Mouse (Mus musculus) spleen, adult 2 months (tissue): Measurements from ENCODE around the gene Agpat2. TPM values are rescaled to one million over a fixed set of nuclear protein-coding genes. Genes with fewer than 3 reads are reported as not detected.

Source experiments
- DNase-seq, 2 experiments: peaks; one replicate each; pipeline versions ENCODE4 v3.0.0 to v3.0.0-alpha.2; 2012 to 2021; ENCODE audit warnings: low spot score in 2 of 2, low read depth in 1 of 2
- H3K27ac ChIP-seq: fragments of 200-500 bp; 2 replicates; pipeline ENCODE4 v1.5.1; 2012; ENCODE audit warnings: low read length, inconsistent platforms; ENCODE audit not compliant: insufficient read depth
- H3K27me3 ChIP-seq: fragments of 200-500 bp; 2 replicates; pipeline ENCODE4 v1.6.1; 2012; ENCODE audit warnings: mild to moderate bottlenecking, moderate library complexity, low read length, inconsistent platforms; ENCODE audit not compliant: control insufficient read depth, insufficient read depth
- H3K36me3 ChIP-seq: fragments of 200-500 bp; 2 replicates; pipeline ENCODE4 v1.6.1; 2012; ENCODE audit warnings: mild to moderate bottlenecking, low read length, inconsistent platforms; ENCODE audit not compliant: control insufficient read depth, insufficient read depth
- H3K4me1 ChIP-seq: fragments of 200-500 bp; 2 replicates; pipeline ENCODE4 v1.6.1; 2011; ENCODE audit warnings: inconsistent platforms; ENCODE audit not compliant: control insufficient read depth, insufficient read depth, insufficient read length
- H3K4me3 ChIP-seq: fragments of 200-500 bp; 2 replicates; pipeline ENCODE4 v1.5.1; 2011; ENCODE audit warnings: mild to moderate bottlenecking, inconsistent platforms; ENCODE audit not compliant: insufficient read depth, insufficient read length; ENCODE audit errors: extremely low read depth
- CTCF ChIP-seq: fragments of 200-500 bp; IDR thresholded peaks from 2 replicates; pipeline ENCODE4 v1.5.1; 2011; ENCODE audit warnings: mild to moderate bottlenecking, inconsistent platforms; ENCODE audit not compliant: insufficient read depth, insufficient read length, insufficient replicate concordance; ENCODE audit errors: extremely low read depth
- POLR2A ChIP-seq: fragments of 200-500 bp; IDR thresholded peaks from 2 replicates; pipeline ENCODE4 v1.6.1; 2011; ENCODE audit warnings: low read depth, low read length, inconsistent platforms
- WGBS: fragments of 180-500 bp; shearing (Covaris S2); methylation state at CpG from one replicate; pipeline ENCODE4 v1.1.7; 2018; 5-methylcytosine and 5-hydroxymethylcytosine counted together
- polyA plus RNA-seq: library from polyadenylated mRNA; depleted of rRNA; stranded (reverse); fragments of >200 nt; gene quantifications from 2 replicates; pipeline ENCODE4 v1.2.3, GENCODE M21; 2012

The Agpat2 gene
- polyA plus RNA-seq, 1 experiment = 22.7 TPM

DNA sequence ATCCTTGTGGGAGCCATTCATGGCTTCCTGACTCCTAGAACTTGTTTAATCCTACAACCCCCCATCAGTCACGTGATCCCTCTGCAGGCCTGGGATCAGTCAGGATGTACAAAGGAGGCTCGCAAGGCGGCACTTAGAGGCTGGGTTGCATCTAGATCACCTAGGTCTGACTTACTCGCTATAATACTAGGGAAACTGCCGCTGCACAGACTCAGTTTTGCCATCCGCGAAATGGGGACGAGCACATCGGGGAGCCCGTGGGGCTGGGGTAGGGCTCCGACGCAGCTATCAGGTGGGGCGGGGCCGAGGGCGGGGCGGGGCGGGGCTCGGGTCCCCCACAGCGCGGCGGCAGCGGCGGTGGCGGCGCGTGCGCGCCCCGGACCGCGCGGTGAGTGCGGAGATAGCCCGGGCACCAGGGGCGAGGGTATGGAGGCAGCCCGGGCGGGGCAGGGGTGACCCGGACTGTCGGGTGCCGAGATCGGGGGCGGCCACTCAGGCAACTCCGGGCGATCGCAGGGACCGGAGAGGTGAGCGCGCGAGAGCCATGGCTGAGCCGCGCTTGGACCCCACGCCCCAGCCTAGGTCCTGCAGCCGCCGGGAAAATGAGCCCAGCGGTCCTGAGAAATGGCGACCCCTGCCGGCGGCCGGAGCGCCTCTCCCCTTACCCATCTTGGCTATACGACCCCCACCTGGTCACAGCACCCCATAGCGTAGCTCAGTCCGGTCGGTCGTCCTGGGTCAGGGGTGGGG lies 17.7 kb downstream of the Agpat2 start, which contains the start of gene Gm20532:
Gene Gm20532, plus strand, starts transcription at position 346 of the 750 bp plus-strand sequence.
- Histone ChIP-seq H3K4me3 (peak within 1 kb of the TSS; percentile 57), H3K27ac (no peak within 1 kb of the TSS; the same call in 1 of the 2 replicates), H3K27me3 (no peaks in the 10 kb centered on the region), H3K4me1 (peaks cover 3% of the 10 kb centered on the region; the same call in 1 of the 2 replicates), H3K36me3 (no peaks in the 10 kb centered on the region)
- TF ChIP-seq POLR2A (no peak), CTCF (peak; percentile 33; the same call in 1 of the 2 replicates)
- 2% methylated on average over 64 of the region's 65 CpGs for WGBS
- DNase-seq = peak in 1 of 2 experiments; percentile 56

DNA sequence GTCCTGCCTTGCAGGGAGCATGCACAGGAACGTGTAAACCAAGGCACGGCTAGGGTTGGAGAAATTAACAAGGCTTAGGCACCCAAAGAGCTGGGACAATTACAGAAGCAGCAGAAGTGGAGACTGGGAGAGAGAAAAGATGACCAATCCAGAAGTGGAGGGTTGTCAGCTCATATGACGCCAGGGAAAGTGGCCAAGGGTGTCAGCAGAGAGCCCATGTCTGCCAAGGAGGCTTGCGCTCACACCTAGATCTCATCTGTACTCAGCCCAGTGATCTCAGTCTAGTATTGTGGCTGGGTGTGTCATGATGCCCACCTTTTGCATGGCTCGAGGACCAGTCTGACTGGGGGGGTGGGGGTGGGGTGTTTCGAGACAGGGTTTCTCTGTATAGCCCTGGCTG lies 18.5 kb downstream of the Agpat2 start:
- no peak overlapping the region for H3K27ac ChIP-seq
- TF ChIP-seq POLR2A = no peak
- TF ChIP-seq CTCF = no peak
- peak overlapping the region; percentile 33; the same call in 1 of the 2 replicates for H3K4me3 ChIP-seq
- DNase-seq = no peak
- no peaks in the 10 kb centered on the region for H3K36me3 ChIP-seq
- H3K27me3 ChIP-seq = no peaks in the 10 kb centered on the region
- whole genome bisulfite sequencing = 51% methylated on average over 6 of the region's 6 CpGs
- H3K4me1 ChIP-seq = peaks cover 3% of the 10 kb centered on the region; the same call in 1 of the 2 replicates

GRCm38 (mm10) chr2:26583640-26584039 lies 20.6 kb downstream of the Agpat2 start:
- Histone ChIP-seq H3K4me1 (peaks cover 3% of the 10 kb centered on the region; the same call in 1 of the 2 replicates), H3K27ac (peak overlapping the region; percentile 36; the same call in 1 of the 2 replicates), H3K4me3 (peak overlapping the region; percentile 34; the same call in 1 of the 2 replicates), H3K27me3 (no peaks in the 10 kb centered on the region), H3K36me3 (no peaks in the 10 kb centered on the region)
- 45% methylated on average over 11 of the region's 11 CpGs for whole genome bisulfite sequencing
- TF ChIP-seq CTCF (no peak), POLR2A (peak; percentile 32)
- no peak for DNase-seq

DNA sequence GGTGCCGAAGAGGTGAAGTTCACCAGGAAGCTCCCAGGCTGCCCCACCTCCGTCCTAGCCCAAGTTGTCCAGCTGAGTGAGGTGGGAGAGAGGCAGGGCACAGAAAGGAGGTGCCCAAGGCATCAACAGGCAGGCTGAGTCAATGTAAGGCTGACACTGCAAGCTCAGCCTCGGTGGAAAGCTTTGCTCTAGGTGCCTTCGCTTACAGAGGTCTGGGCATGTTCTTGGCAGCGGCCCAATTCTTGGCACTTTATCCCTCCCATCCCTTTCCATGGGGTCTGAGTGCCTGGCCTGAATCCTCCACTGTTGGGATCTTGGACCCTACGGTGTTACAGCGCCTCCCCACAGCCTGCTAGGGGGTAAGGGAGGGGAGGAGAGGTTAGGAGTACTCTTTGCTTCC lies 21.5 kb downstream of the Agpat2 start:
- WGBS = 56% methylated on average over 7 of the region's 7 CpGs
- TF ChIP-seq CTCF (no peak), POLR2A (no peak)
- no peak overlapping the region for H3K4me3 ChIP-seq
- no peaks in the 10 kb centered on the region for H3K36me3 ChIP-seq
- H3K27me3 ChIP-seq = no peaks in the 10 kb centered on the region
- no peak overlapping the region for H3K27ac ChIP-seq
- H3K4me1 ChIP-seq = peaks cover 3% of the 10 kb centered on the region; the same call in 1 of the 2 replicates
- DNase-seq = no peak

- no peak overlapping the region for H3K27ac ChIP-seq
- WGBS = 46% methylated on average over 2 of the region's 2 CpGs
These were observed 22.0 kb downstream of the Agpat2 start for GRCm38 (mm10) chr2:26582203-26582602.

GRCm38 (mm10) chr2:26580751-26581150 lies 23.5 kb downstream of the Agpat2 start:
- no peak for TF ChIP-seq CTCF
- WGBS = 34% methylated on average over 5 of the region's 5 CpGs
- H3K27ac ChIP-seq = peak overlapping the region; percentile 46
- no peak overlapping the region for H3K4me3 ChIP-seq
- no peak for DNase-seq
- no peaks in the 10 kb centered on the region; the same call in 1 of the 2 replicates for H3K4me1 ChIP-seq
- H3K36me3 ChIP-seq = no peaks in the 10 kb centered on the region
- no peaks in the 10 kb centered on the region for H3K27me3 ChIP-seq

More at GRCm38 (mm10) chr2:26582203-26582602, 22.0 kb downstream of the Agpat2 start:
- Histone ChIP-seq H3K27me3 (no peaks in the 10 kb centered on the region), H3K36me3 (no peaks in the 10 kb centered on the region), H3K4me3 (no peak overlapping the region), H3K4me1 (peaks cover 3% of the 10 kb centered on the region; the same call in 1 of the 2 replicates)
- TF ChIP-seq POLR2A = no peak
- no peak for TF ChIP-seq CTCF
- DNase-seq = no peak

DNA sequence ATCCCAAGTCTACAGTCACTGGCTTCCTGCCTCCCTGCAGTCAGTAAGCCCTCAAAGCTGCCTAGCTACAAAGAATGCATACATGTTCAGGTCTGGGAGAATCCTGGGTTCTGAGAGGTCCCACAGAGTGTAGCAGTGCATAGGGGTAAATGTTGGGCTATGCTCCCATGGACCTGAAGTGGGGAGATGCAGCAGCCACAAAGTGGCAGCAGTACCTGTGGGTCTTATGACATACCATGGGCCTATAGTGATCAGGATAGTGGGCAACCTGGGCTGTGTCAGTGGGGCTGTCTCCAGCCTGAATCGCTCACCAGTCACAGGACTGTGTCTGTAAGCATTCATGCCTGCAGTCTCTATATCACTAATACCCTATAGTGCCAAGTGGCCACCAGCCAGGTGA lies 24.5 kb downstream of the Agpat2 start, which contains the start of gene Egfl7:
Gene Egfl7, plus strand, starts transcription at position 301 of the 400 bp plus-strand sequence.
- 93% methylated on average over 1 of the region's 1 CpGs for WGBS
- DNase-seq = no peak
- Histone ChIP-seq H3K27me3 (no peaks in the 10 kb centered on the region), H3K4me3 (no peak within 1 kb of the TSS), H3K4me1 (no peaks in the 10 kb centered on the region; the same call in 1 of the 2 replicates), H3K27ac (peak within 1 kb of the TSS; percentile 10; the same call in 1 of the 2 replicates), H3K36me3 (no peaks in the 10 kb centered on the region)
- TF ChIP-seq CTCF (no peak), POLR2A (no peak)
